Mouse (Mus musculus) liver, embryonic 11.5 days (tissue): Measurements from ENCODE around the gene Zdhhc17. TPM values are rescaled to one million over a fixed set of nuclear protein-coding genes. Genes with fewer than 3 reads are reported as not detected.

ENCODE experiments used
- ATAC-seq: fragments of 200-750 bp; cut with Nextera tagmentation; replicated peaks from 2 replicates; pipeline ENCODE4 v1.8.0; 2017; ENCODE audit warnings: moderate number of reproducible peaks, mild to moderate bottlenecking, moderate TSS enrichment, moderate library complexity; ENCODE audit not compliant: low FRiP score
- DNase-seq: peaks from one replicate; pipeline ENCODE4 v3.0.0-alpha.2; 2017; ENCODE audit warnings: low spot score
- H3K27ac ChIP-seq: fragments of 300-500 bp; sonication (generic); 2 replicates; pipeline ENCODE4 v1.5.1; 2014; ENCODE audit warnings: mild to moderate bottlenecking, low read depth, low read length, control low read depth
- H3K27me3 ChIP-seq: fragments of 300-500 bp; sonication (generic); replicated peaks from 2 replicates; pipeline ENCODE4 v1.6.1; 2014; ENCODE audit warnings: low read length, mixed read lengths; ENCODE audit not compliant: control insufficient read depth, insufficient read depth
- H3K36me3 ChIP-seq: fragments of 300-500 bp; sonication (generic); 2 replicates; pipeline ENCODE4 v1.6.1; 2014; ENCODE audit warnings: mild to moderate bottlenecking, low read length, moderate library complexity, mixed read lengths; ENCODE audit not compliant: control insufficient read depth, insufficient read depth
- H3K4me1 ChIP-seq: fragments of 300-500 bp; sonication (generic); replicated peaks from 2 replicates; pipeline ENCODE4 v1.6.1; 2014; ENCODE audit warnings: low read length, mixed read lengths; ENCODE audit not compliant: control insufficient read depth, insufficient read depth
- H3K4me2 ChIP-seq: fragments of 300-500 bp; sonication (generic); 2 replicates; pipeline ENCODE4 v1.6.1; 2014; ENCODE audit warnings: mild to moderate bottlenecking, control low read depth, moderate library complexity
- H3K4me3 ChIP-seq: fragments of 300-500 bp; sonication (generic); 2 replicates; pipeline ENCODE4 v1.5.1; 2014; ENCODE audit warnings: low read depth, low read length, control low read depth
- H3K9ac ChIP-seq: fragments of 300-500 bp; sonication (generic); 2 replicates; pipeline ENCODE4 v1.6.1; 2014; ENCODE audit warnings: low read depth, low read length, control low read depth
- H3K9me3 ChIP-seq: fragments of 300-500 bp; sonication (generic); 2 replicates; pipeline ENCODE4 v1.6.1; 2016; ENCODE audit warnings: low read length, inconsistent platforms, mixed read lengths; ENCODE audit not compliant: control insufficient read depth
- WGBS: fragments of 180-500 bp; shearing (Covaris S2); extraction: QIAGEN DNeasy Blood & Tissue Kit; methylation state at CpG from one replicate; pipeline ENCODE4 v1.1.7; 2014; 5-methylcytosine and 5-hydroxymethylcytosine counted together
- polyA plus RNA-seq: library from polyadenylated mRNA; unstranded; fragments of >200 nt; fragmentation: Nextera tagmentation; extraction: Ambion mirVana; gene quantifications from 2 replicates; pipeline ENCODE4 v1.2.1, GENCODE M21; 2014

Zdhhc17 gene
- polyA plus RNA-seq, 1 experiment from 2014 or later = 14.7 TPM

DNA sequence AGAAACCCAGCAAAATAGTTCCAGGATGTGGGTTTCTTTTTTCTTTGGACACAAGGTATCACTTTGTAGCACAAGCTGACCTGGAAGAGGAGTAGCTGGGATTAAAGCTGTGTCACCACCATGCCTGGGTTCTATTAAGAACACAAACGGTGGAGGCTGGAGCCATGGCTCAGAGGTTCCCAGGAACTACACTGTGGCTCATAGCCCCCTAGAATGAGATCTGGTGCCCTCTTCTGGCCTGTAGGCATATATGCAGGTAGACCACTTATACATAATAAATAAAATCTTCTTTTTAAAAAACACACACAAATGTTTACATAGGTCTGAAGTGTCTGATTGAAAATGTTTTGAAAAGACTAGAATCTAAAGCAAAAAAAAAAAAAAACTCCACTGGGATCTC is 33.9 kb downstream of the Zdhhc17 start:
- H3K4me1 ChIP-seq = no peaks in the 10 kb centered on the region; the same call in 1 of the 2 replicates
- no peaks in the 10 kb centered on the region for H3K27me3 ChIP-seq
- 14% methylated on average over 1 of the region's 1 CpGs for WGBS
- no peaks in the 10 kb centered on the region for H3K9me3 ChIP-seq
- H3K9ac ChIP-seq = no peak overlapping the region
- ATAC-seq (peak; percentile 44; the same call in 1 of the 2 replicates), DNase-seq (no peak)
- H3K36me3 ChIP-seq = peaks cover 3% of the 10 kb centered on the region; the same call in 1 of the 2 replicates
- no peak overlapping the region for H3K27ac ChIP-seq
- H3K4me3 ChIP-seq = no peak overlapping the region
- no peak overlapping the region for H3K4me2 ChIP-seq

DNA sequence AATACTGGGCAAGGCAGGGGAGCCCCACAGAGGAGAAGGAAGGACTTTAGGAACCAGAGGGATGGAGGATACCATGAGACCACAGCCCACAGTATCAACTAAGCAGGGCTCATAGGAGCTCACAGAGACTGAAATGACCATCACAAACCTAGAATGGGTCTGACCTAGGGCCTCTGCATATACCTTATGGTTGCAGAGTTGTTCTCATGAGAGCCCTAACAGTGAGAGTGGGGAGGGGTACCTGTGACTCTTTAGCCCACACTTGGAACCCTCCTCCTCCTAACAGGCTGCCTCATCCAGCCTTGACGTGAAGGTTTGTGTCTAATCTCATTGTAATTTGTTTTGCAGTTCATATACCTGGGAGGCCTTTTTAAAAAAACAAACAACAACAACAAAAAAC is 35.1 kb downstream of the Zdhhc17 start:
- H3K36me3 ChIP-seq = peaks cover 2% of the 10 kb centered on the region; the same call in 1 of the 2 replicates
- WGBS = 70% methylated on average over 1 of the region's 1 CpGs
- no peak; the same call in 1 of the 2 replicates for ATAC-seq
- no peaks in the 10 kb centered on the region for H3K27me3 ChIP-seq
- DNase-seq = no peak
- H3K27ac ChIP-seq = no peak overlapping the region
- H3K9ac ChIP-seq = no peak overlapping the region
- no peak overlapping the region for H3K4me3 ChIP-seq
- no peaks in the 10 kb centered on the region for H3K9me3 ChIP-seq
- no peak overlapping the region for H3K4me2 ChIP-seq
- H3K4me1 ChIP-seq = no peaks in the 10 kb centered on the region; the same call in 1 of the 2 replicates

DNA sequence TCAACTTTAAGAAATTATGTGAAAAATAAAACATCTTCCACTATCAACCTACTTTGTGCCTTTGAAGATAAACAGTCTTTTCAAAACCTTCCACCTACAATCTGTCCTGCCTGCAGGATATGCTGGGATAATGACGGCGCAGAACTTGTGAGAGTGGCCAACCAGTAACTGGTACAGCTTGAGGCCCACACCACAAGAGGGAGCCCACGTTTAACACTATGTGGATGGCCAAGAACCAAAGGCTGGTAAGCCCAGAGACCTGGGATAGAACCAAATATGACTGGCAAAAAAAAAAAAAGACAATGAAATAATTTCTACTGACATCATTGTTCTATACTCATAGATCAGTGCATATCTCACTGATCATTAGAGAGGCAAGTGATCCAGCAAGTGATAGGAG is 35.5 kb downstream of the Zdhhc17 start:
- no peak overlapping the region for H3K4me2 ChIP-seq
- ATAC-seq = no peak
- no peak overlapping the region for H3K27ac ChIP-seq
- no peaks in the 10 kb centered on the region; the same call in 1 of the 2 replicates for H3K4me1 ChIP-seq
- H3K4me3 ChIP-seq = no peak overlapping the region
- H3K36me3 ChIP-seq = no peaks in the 10 kb centered on the region; the same call in 1 of the 2 replicates
- 66% methylated on average over 3 of the region's 3 CpGs for WGBS
- no peak for DNase-seq
- H3K9me3 ChIP-seq = no peaks in the 10 kb centered on the region
- H3K9ac ChIP-seq = no peak overlapping the region
- H3K27me3 ChIP-seq = no peaks in the 10 kb centered on the region

DNA sequence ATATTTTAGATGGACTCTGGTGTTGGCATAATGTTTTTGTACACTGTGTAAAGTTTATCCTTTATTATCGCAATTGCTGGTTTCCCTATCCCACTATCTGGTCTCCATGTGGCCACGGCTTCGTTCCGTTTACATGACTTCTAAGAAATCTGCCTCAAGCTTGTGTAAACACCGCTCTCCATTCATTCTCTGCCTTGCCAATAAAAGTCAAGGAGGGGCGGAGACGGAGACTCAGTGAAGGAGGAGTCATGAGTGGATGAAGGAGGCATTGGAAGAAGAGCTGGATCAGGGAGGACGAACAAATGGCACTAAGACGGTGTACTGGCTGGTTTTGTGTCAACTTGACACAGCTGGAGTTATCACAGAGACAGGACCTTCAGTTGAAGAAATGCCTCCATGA is 37.9 kb downstream of the Zdhhc17 start:
- no peak for ATAC-seq
- no peak overlapping the region for H3K27ac ChIP-seq
- DNase-seq = no peak

DNA sequence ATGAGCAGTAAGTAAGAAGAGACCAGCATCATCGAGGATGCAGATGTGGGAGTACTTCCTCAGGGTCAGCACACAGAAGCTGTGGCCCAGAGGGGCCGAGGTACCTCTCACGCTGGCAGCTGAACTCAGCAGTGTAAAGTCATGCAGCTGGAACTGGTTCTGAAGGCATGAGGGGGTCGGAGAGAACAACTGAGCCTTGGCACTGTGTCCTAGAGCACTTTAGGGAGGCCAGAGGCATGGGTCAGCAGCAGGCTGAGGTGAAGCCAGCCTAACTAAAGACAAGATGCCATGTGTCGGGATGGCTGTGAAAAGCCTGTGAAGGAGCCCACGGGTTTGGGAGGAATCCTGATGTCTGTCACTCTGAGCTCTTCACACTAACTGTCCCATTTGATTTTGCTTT is 38.5 kb downstream of the Zdhhc17 start:
- Histone ChIP-seq H3K4me1 (no peaks in the 10 kb centered on the region), H3K36me3 (no peaks in the 10 kb centered on the region; the same call in 1 of the 2 replicates), H3K9me3 (no peaks in the 10 kb centered on the region), H3K4me2 (no peak overlapping the region), H3K9ac (no peak overlapping the region), H3K27me3 (no peaks in the 10 kb centered on the region), H3K27ac (no peak overlapping the region), H3K4me3 (no peak overlapping the region)
- 78% methylated on average over 6 of the region's 6 CpGs for WGBS
- DNase-seq = no peak
- no peak for ATAC-seq

More for the DNA sequence above, 37.9 kb downstream of the Zdhhc17 start:
- H3K36me3 ChIP-seq = no peaks in the 10 kb centered on the region; the same call in 1 of the 2 replicates
- no peak overlapping the region for H3K4me3 ChIP-seq
- no peak overlapping the region for H3K9ac ChIP-seq
- H3K4me2 ChIP-seq = no peak overlapping the region
- no peaks in the 10 kb centered on the region for H3K27me3 ChIP-seq
- no peaks in the 10 kb centered on the region for H3K9me3 ChIP-seq
- 70% methylated on average over 9 of the region's 9 CpGs for WGBS
- no peaks in the 10 kb centered on the region for H3K4me1 ChIP-seq

DNA sequence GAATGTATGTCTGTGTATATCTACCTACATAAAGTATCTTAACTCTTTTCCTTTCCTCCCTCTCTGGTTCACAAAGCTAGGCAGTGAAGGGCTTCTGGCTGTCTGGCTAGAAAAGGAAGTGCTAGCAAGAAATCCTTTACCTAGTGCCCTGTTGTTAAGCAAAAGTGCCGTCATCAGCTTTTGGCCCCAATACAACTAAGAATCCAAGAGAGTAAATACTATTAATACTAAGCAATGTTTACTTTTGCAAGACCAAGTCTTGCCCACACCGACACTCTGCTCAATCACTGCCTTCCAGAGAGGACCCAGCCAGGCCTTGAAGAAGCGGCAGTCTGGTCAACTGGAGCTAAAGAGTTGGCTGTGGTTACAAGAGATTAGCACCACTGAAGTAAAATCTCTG is 38.9 kb downstream of the Zdhhc17 start:
- WGBS = 79% methylated on average over 3 of the region's 3 CpGs

DNA sequence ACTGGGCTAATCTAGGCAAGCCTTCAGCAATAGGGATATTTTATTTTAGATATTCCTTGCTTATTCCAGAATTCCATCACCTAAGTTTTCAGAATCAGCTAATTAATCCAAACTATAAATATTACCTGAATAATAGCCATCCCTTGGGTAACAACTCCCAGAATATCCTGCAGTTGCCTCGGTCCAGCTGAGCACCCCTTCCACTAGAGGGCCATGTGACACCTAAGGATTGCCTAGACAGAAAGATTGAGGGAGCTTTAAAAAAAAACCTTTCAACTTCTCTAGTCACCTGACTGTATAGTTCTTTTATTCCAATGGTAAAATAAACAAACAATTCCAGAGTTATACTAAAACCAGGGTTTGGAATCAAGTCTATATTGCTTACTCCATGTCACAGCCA is 47.8 kb downstream of the Zdhhc17 start:
- DNase-seq (no peak), ATAC-seq (no peak)
- H3K36me3 ChIP-seq = peaks cover 5% of the 10 kb centered on the region; the same call in 1 of the 2 replicates
- H3K27me3 ChIP-seq = no peaks in the 10 kb centered on the region
- no peak overlapping the region for H3K4me3 ChIP-seq
- H3K4me1 ChIP-seq = no peaks in the 10 kb centered on the region
- H3K4me2 ChIP-seq = no peak overlapping the region
- 62% methylated on average over 1 of the region's 1 CpGs for WGBS
- no peaks in the 10 kb centered on the region for H3K9me3 ChIP-seq
- no peak overlapping the region for H3K9ac ChIP-seq
- H3K27ac ChIP-seq = no peak overlapping the region

More for the DNA sequence above, 38.9 kb downstream of the Zdhhc17 start:
- ATAC-seq = no peak
- H3K27me3 ChIP-seq = no peaks in the 10 kb centered on the region
- no peaks in the 10 kb centered on the region for H3K4me1 ChIP-seq
- H3K36me3 ChIP-seq = no peaks in the 10 kb centered on the region; the same call in 1 of the 2 replicates
- no peak overlapping the region for H3K27ac ChIP-seq
- H3K4me3 ChIP-seq = no peak overlapping the region
- DNase-seq = no peak
- no peak overlapping the region for H3K4me2 ChIP-seq
- H3K9ac ChIP-seq = no peak overlapping the region
- no peaks in the 10 kb centered on the region for H3K9me3 ChIP-seq

DNA sequence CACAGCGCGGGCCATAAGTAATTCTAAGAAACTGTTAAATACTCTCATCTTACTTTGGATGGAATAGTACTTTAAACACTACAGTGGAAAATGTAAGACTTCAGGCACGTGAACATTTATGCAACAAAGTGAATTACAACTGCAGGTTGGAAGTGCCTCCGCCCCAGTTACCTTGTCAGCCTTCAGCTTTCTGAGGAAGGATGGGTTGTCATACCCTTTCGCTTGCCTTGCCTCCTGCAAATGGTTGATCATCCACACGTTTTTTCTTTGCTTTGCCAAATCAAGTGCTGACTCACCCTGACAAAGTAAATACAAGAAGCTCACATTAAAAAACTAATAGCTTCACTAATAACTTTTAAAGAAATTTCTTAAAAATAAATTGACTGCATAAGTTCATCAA is 49.1 kb downstream of the Zdhhc17 start:
- Histone ChIP-seq H3K27ac (no peak overlapping the region), H3K36me3 (peaks cover 6% of the 10 kb centered on the region; the same call in 1 of the 2 replicates), H3K4me1 (no peaks in the 10 kb centered on the region), H3K4me3 (no peak overlapping the region), H3K27me3 (no peaks in the 10 kb centered on the region), H3K4me2 (no peak overlapping the region), H3K9ac (no peak overlapping the region), H3K9me3 (no peaks in the 10 kb centered on the region)
- WGBS = 87% methylated on average over 6 of the region's 6 CpGs
- ATAC-seq (no peak), DNase-seq (no peak)

DNA sequence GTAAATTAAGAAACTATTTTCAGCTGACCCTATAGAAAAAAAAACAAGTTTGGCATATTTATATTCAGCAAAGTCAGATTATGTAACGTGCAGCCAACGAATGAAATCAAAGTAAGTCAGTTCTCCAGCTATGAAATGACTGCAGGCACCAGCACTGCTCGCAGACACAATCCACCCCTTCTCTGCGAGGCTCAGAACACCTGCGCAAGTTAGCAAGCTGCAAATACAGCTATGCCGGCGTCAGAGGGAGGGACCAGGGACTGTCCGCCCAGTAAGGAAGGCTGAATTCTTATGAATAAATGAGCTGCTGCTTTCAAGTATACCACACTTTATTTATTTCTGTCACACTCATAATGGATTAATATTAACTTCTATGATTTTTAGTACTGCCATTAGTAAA is 50.2 kb downstream of the Zdhhc17 start:
- ATAC-seq = no peak
- no peaks in the 10 kb centered on the region for H3K9me3 ChIP-seq
- H3K4me1 ChIP-seq = no peaks in the 10 kb centered on the region
- no peak overlapping the region for H3K4me2 ChIP-seq
- no peak overlapping the region for H3K9ac ChIP-seq
- DNase-seq = no peak
- no peaks in the 10 kb centered on the region for H3K27me3 ChIP-seq
- peaks cover 2% of the 10 kb centered on the region; the same call in 1 of the 2 replicates for H3K36me3 ChIP-seq
- H3K27ac ChIP-seq = no peak overlapping the region
- no peak overlapping the region for H3K4me3 ChIP-seq
- 90% methylated on average over 8 of the region's 8 CpGs for WGBS
